ENCODE assay signal across 8 mouse cellular contexts in genomic region chrX:134925058-134925457, GRCm38 (mm10). TPM values are rescaled to one million over a fixed set of nuclear protein-coding genes. Genes with fewer than 3 reads are reported as not detected.
DNase-seq lines count a peak whose midpoint lies in the region; ATAC-seq and TF ChIP-seq lines count a peak whose summit lies in the region.

No protein-coding gene starts in this region.

- no peak overlapping the region for H3K27ac ChIP-seq in cerebellum, adult 2 months (ENCODE audit: insufficient read depth, low read length)
- H3K27ac ChIP-seq in liver, adult 2 months (replicated peaks; ENCODE audit: insufficient read depth, low read depth, low read length), result no peak overlapping the region
- no peak overlapping the region for H3K27ac ChIP-seq in liver, embryonic 12.5 days

- peak in 1 of 2 experiments; percentile 10 for DNase-seq in cerebellum, adult 2 months
- no peak for DNase-seq in cerebellum, adult 11-12 months
- DNase-seq in liver, adult 2 months (ENCODE audit: extremely low read depth, low read depth, low spot score), result no peak
- DNase-seq in R1 (ENCODE audit: low read depth, low spot score), result peak; percentile 21
- DNase-seq in heart, postnatal 4 days, result peak; percentile 56
- DNase-seq in lung, postnatal 10 days, result peak; percentile 57
- DNase-seq in T-cell, adult 2 months (ENCODE audit: low spot score), result no peak

- H3K4me3 ChIP-seq in cerebellum, adult 2 months (replicated peaks; ENCODE audit: insufficient read depth, low read depth, low read length), result no peak overlapping the region
- no peak overlapping the region for H3K4me3 ChIP-seq in liver, adult 2 months (ENCODE audit: insufficient read depth, low read depth, low read length)
- no peak overlapping the region for H3K4me3 ChIP-seq in liver, embryonic 12.5 days

- H3K27me3 ChIP-seq in cerebellum, adult 2 months (ENCODE audit: control insufficient read depth, insufficient read depth, low read length), result no peaks in the 10 kb centered on the region
- no peaks in the 10 kb centered on the region for H3K27me3 ChIP-seq in liver, adult 2 months (ENCODE audit: control insufficient read depth, insufficient read depth, low read length)
- no peaks in the 10 kb centered on the region for H3K27me3 ChIP-seq in liver, embryonic 12.5 days (replicated peaks)

- H3K79me2 ChIP-seq in liver, adult 2 months (ENCODE audit: control insufficient read depth, insufficient read depth, low read length), result no peaks in the 10 kb centered on the region

- no peaks in the 10 kb centered on the region for H3K36me3 ChIP-seq in liver, adult 2 months (ENCODE audit: control insufficient read depth, insufficient read depth, low read length)
- H3K36me3 ChIP-seq in liver, embryonic 12.5 days, result no peaks in the 10 kb centered on the region

- ATAC-seq in liver, embryonic 12.5 days, result no peak

- H3K9ac ChIP-seq in liver, adult 2 months (ENCODE audit: low read depth, low read length), result no peak overlapping the region
- no peak overlapping the region for H3K9ac ChIP-seq in liver, embryonic 12.5 days

- peak; percentile 25; the same call in 1 of the 2 replicates for TF ChIP-seq CTCF in cerebellum, adult 2 months (IDR thresholded peaks at IDR 0.05; ENCODE audit: borderline replicate concordance, insufficient read depth, low read depth, low read length)
- TF ChIP-seq CTCF in liver, adult 2 months (IDR thresholded peaks at IDR 0.05; ENCODE audit: low read depth, low read length), result peak; percentile 29; the same call in 1 of the 2 replicates

- no peak overlapping the region for H3K4me2 ChIP-seq in liver, embryonic 12.5 days

- H3K9me3 ChIP-seq in liver, embryonic 12.5 days (replicated peaks), result no peaks in the 10 kb centered on the region

- H3K4me1 ChIP-seq in cerebellum, adult 2 months (ENCODE audit: control insufficient read depth, insufficient read depth, low read length), result no peaks in the 10 kb centered on the region
- H3K4me1 ChIP-seq in liver, adult 2 months (ENCODE audit: control insufficient read depth, insufficient read depth, low read length), result no peaks in the 10 kb centered on the region
- H3K4me1 ChIP-seq in liver, embryonic 12.5 days, result no peaks in the 10 kb centered on the region

- TF ChIP-seq POLR2A in cerebellum, adult 2 months (IDR thresholded peaks at IDR 0.05; ENCODE audit: borderline replicate concordance, insufficient read depth, low read length), result no peak
- TF ChIP-seq POLR2A in liver, adult 2 months (IDR thresholded peaks at IDR 0.05; ENCODE audit: extremely low read depth, insufficient read depth, low read length), result no peak

RNA-seq across cellular contexts. Expression of gene Nxf2, which starts 39.5 kb away (rescaled TPM):
- polyA plus RNA-seq in cerebellum, adult 2 months (2012; rRNA removed), result 0.05 and 0.10 TPM in 2 replicates
- total RNA-seq in liver, adult 2 months (2014; rRNA removed), result 0.09 TPM in 1 of 2 replicates, not detected in the other
- polyA plus RNA-seq in liver, adult 2 months (2012; rRNA removed), result not detected in 2 replicates
- polyA plus RNA-seq in liver, embryonic 12.5 days (2016; fragmentation: Nextera tagmentation; extraction: Ambion mirVana), result 0.32 and 0.50 TPM in 2 replicates
- under 1 TPM; 0.14 to 0.21 TPM for total RNA-seq in heart, postnatal 4 days (2021)

Comparison
In these comparisons a context has a peak if more than half of its experiments do, and no peak if none do; other contexts are left out.
1. DNase-seq: peak in R1 (single experiment), heart, postnatal 4 days (single experiment) and lung, postnatal 10 days (single experiment); none in cerebellum, adult 11-12 months (single experiment), liver, adult 2 months (single experiment) and T-cell, adult 2 months (single experiment).